Mouse (Mus musculus) C2C12 (cell line): ENCODE measurements around the gene Ppm1f. TPM values are rescaled to one million over a fixed set of nuclear protein-coding genes. Genes with fewer than 3 reads are reported as not detected.

Experiments
- H3K27me3 ChIP-seq: one replicate; pipeline ENCODE4 v1.6.1; 2011; ENCODE audit not compliant: control insufficient read depth, insufficient read depth, insufficient read length
- H3K36me3 ChIP-seq: one replicate; pipeline ENCODE4 v1.6.1; 2011; ENCODE audit not compliant: control insufficient read depth, insufficient read depth
- H3K4me3 ChIP-seq: one replicate; pipeline ENCODE4 v1.5.1; 2011; ENCODE audit warnings: mild to moderate bottlenecking, control low read depth; ENCODE audit not compliant: poor library complexity, insufficient read depth, severe bottlenecking
- H3K79me2 ChIP-seq: one replicate; pipeline ENCODE4 v1.6.1; 2011; ENCODE audit not compliant: control insufficient read depth, insufficient read depth
- H3K79me3 ChIP-seq: one replicate; pipeline ENCODE4 v1.6.1; 2011; ENCODE audit warnings: low read depth, control low read depth
- H3ac ChIP-seq: one replicate; pipeline ENCODE3; 2011; ENCODE audit warnings: low read depth; ENCODE audit not compliant: control insufficient read depth, insufficient read length
- CEBPB ChIP-seq: IDR thresholded peaks from one replicate; pipeline ENCODE4 v1.6.1; 2011; ENCODE audit warnings: low read depth, mild to moderate bottlenecking, control low read depth, moderate library complexity
- CTCF ChIP-seq: IDR thresholded peaks from one replicate; pipeline ENCODE4 v1.5.1; 2011; ENCODE audit not compliant: control insufficient read depth, insufficient read depth, insufficient read length
- FOSL1 ChIP-seq: IDR thresholded peaks from one replicate; pipeline ENCODE4 v1.8.0; 2011; ENCODE audit warnings: mild to moderate bottlenecking, low read length; ENCODE audit not compliant: poor library complexity, insufficient read depth, severe bottlenecking
- MAX ChIP-seq: IDR thresholded peaks from one replicate; pipeline ENCODE4 v1.6.1; 2011; ENCODE audit warnings: mild to moderate bottlenecking, control low read depth
- MYOD1 ChIP-seq: IDR thresholded peaks from one replicate; pipeline ENCODE4 v1.6.1; 2011; ENCODE audit warnings: low read depth; ENCODE audit not compliant: control insufficient read depth, insufficient read length
- MYOG ChIP-seq: IDR thresholded peaks from one replicate; pipeline ENCODE4 v1.6.1; 2011; ENCODE audit not compliant: control insufficient read depth, insufficient read length; ENCODE audit errors: extremely low read depth
- USF1 ChIP-seq: IDR thresholded peaks from one replicate; pipeline ENCODE4 v1.6.1; 2011; ENCODE audit warnings: low read depth, mild to moderate bottlenecking, control low read depth, moderate library complexity
- polyA plus RNA-seq: library from polyadenylated mRNA; unstranded; fragments of >200 nt; fragmentation: generic; extraction: Trizol; gene quantifications from one replicate; pipeline ENCODE4 v1.2.1, GENCODE M21; 2012; ENCODE audit warnings: missing spikeins

Gene Ppm1f
- polyA plus RNA-seq, 1 experiment = 20.5 TPM

DNA sequence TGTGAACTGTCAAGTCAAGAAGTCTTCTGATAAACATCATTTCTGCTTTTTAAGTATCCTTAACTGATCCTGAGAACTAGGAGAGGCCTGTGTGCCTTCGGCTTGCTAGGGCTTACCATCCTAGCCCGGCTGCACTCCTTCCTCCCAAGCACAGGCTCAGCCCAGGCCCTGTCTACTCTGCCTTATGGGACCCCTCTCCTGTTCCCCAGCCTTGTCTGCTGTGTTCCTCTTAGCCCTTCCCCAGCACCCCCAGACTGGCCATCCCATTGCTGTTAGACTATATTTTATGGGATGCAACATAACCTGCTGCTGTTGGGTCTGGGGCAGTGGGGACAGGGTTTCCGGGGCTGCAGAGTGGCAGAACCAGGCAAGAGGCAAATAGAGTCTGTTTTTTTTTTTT is 34.1 kb downstream of the Ppm1f start:
- TF ChIP-seq MYOG (no peak), USF1 (no peak), FOSL1 (no peak), MAX (no peak), MYOD1 (no peak), CEBPB (no peak), CTCF (no peak)
- H3K4me3 ChIP-seq = no peak overlapping the region

DNA sequence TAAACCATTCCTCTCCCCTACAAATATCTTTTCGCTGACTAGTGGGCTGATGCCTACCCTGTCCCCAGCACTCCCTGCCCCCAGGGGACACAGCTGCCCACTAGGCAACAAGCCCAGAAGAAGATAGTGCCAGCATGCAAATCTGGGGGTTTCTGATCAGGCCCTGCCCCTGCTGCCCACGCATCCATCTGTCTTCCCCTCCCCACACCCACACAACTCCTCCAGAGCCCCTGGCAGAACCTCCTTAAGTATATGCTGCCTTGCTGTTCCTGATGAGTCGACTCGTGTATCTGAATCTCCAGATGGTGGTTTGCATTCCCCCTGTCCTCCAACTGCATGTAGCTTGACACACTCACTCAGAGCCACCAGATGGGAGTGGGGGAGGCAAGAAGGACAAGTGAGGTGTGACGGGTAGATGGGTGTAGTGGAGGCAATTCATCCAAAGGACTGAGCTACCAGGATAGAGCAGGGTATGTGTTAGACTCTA is 34.6 kb downstream of the Ppm1f start:
- Histone ChIP-seq H3K36me3 (no peaks in the 10 kb centered on the region), H3K79me3 (no peaks in the 10 kb centered on the region), H3ac (no peak overlapping the region), H3K27me3 (no peaks in the 10 kb centered on the region), H3K79me2 (no peaks in the 10 kb centered on the region), H3K4me3 (no peak overlapping the region)
- TF ChIP-seq USF1 (no peak), CTCF (no peak), MYOG (no peak), FOSL1 (no peak), MYOD1 (no peak), MAX (no peak), CEBPB (no peak)

More for the DNA sequence above, 34.1 kb downstream of the Ppm1f start:
- Histone ChIP-seq H3K36me3 (no peaks in the 10 kb centered on the region), H3K27me3 (no peaks in the 10 kb centered on the region), H3ac (no peak overlapping the region), H3K79me3 (no peaks in the 10 kb centered on the region), H3K79me2 (no peaks in the 10 kb centered on the region)

DNA sequence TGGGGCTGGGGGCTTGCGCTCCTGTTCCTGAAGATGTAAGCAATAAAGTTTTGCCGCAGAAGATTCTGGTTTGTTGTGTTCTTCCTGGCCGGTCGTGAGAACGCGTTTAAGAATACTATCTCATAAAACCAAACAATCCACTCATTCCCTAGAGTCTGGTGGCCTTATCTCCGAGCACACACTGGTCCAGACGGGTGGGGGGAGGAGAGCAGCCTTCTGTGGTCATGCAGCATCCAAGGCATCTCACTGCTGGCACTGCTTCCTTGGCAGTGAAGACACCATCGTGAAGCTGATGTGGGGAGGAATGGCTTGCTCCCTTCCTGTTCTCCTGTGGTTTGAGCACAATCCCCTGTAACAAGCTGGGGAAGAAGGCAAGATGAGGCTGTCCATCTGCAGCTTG is 43.3 kb downstream of the Ppm1f start:
- Histone ChIP-seq H3K27me3 (no peaks in the 10 kb centered on the region), H3K79me3 (no peaks in the 10 kb centered on the region), H3K36me3 (no peaks in the 10 kb centered on the region), H3ac (no peak overlapping the region), H3K79me2 (no peaks in the 10 kb centered on the region), H3K4me3 (no peak overlapping the region)
- TF ChIP-seq MAX = no peak
- no peak for TF ChIP-seq USF1
- TF ChIP-seq CEBPB = no peak
- TF ChIP-seq FOSL1 = no peak
- TF ChIP-seq MYOD1 = no peak
- TF ChIP-seq CTCF = no peak
- TF ChIP-seq MYOG = no peak

DNA sequence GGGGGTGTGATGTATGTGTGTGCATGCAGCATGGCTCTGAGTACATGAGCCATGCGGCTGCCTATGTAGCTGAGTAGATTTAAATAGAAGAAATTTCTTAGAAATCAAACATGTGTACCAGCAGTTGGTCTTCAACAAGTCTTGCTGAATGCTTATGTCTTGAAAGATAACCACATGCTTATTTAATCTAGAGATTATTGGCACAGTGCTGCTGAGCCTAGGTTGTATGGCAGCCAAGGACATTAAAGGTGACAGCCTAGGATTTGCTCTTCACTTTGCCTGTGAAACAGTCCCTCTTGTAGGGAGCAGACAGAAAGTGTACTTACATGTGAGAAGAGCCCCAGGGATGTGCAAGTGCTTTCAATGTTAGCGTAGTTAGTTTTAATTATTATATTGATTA is 44.8 kb downstream of the Ppm1f start:
- H3K79me3 ChIP-seq = no peaks in the 10 kb centered on the region
- no peaks in the 10 kb centered on the region for H3K79me2 ChIP-seq
- H3K4me3 ChIP-seq = no peak overlapping the region
- no peaks in the 10 kb centered on the region for H3K36me3 ChIP-seq
- no peak for TF ChIP-seq MYOG
- TF ChIP-seq USF1 = no peak
- no peak for TF ChIP-seq MAX
- no peak for TF ChIP-seq CEBPB
- TF ChIP-seq CTCF = no peak
- TF ChIP-seq MYOD1 = no peak
- TF ChIP-seq FOSL1 = no peak
- H3K27me3 ChIP-seq = peaks cover 5% of the 10 kb centered on the region
- H3ac ChIP-seq = no peak overlapping the region

DNA sequence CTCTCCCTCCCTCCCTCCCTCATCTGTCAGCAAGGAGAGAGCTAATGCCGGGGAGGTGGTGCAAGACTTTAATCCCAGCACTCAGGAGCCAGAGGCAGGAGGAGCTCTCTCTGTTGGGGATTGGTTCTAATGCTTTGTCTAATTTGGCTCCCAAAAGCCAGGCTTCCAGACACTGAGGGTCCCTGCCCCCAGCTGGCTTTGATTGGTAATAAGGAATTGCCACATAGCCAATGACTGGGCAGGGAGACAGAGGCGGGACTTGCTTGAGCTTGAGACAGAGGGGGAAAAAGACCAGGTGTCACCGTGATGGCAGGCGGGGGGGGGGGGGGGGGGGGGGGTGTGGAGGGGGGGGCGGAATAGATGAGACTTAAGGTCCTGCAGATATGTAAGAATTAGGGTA is 62.3 kb downstream of the Ppm1f start:
- no peaks in the 10 kb centered on the region for H3K79me2 ChIP-seq
- no peak overlapping the region for H3K4me3 ChIP-seq
- no peaks in the 10 kb centered on the region for H3K36me3 ChIP-seq
- H3K79me3 ChIP-seq = no peaks in the 10 kb centered on the region
- TF ChIP-seq CEBPB (no peak), CTCF (no peak), MYOD1 (no peak)
- no peak overlapping the region for H3ac ChIP-seq
- H3K27me3 ChIP-seq = no peaks in the 10 kb centered on the region

DNA sequence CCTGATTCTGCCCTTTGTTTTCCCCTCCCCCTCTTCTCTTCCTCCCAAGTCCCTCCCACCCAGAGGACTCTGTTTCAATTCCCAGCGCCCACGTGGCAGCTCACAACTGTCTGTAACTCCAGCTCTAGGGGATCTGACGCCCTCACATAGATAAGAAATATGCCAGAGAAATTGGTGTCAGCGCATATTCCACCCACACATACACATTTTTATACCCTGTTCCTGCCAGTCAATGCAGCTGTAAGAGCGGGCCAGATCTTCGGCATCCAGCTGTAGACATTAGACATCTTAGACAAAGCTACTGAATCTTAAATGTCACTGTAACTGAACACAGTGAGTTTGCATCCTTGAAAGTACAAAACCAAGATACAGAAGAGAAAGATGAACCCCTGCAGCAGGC is 63.6 kb downstream of the Ppm1f start:
- H3K4me3 ChIP-seq = no peak overlapping the region
- no peaks in the 10 kb centered on the region for H3K36me3 ChIP-seq
- TF ChIP-seq CTCF (no peak), CEBPB (no peak), USF1 (no peak), MAX (no peak), MYOD1 (no peak), FOSL1 (no peak), MYOG (no peak)
- no peaks in the 10 kb centered on the region for H3K79me2 ChIP-seq
- no peak overlapping the region for H3ac ChIP-seq
- H3K79me3 ChIP-seq = no peaks in the 10 kb centered on the region
- no peaks in the 10 kb centered on the region for H3K27me3 ChIP-seq
